ENCODE assay signal across 8 mouse cellular contexts in the genomic region with DNA sequence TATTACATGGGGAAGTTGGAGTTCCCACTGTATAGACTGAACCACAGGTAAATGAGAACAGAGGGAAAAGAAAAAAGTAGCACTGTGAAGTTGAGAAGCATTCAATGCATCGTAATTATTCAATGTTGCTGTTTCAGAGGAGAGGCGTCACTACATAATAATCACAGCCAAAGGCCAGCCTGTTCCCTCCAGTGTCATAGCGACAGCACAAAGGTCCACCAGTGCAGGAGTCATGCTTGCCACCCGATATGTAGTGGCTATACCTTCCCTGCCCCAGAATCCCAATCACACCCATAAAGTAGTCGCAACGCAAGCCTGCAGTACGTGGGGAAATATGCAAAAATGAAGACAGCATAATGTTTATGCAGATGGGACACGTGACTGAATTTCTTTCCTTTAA.
A peak's percentile ranks its signal among the peaks of the same experiment; 100 is the strongest.
DNase-seq lines count a peak whose midpoint lies in the region; ATAC-seq and TF ChIP-seq lines count a peak whose summit lies in the region.

No protein-coding gene starts in this region.

- no peaks in the 10 kb centered on the region for H3K9me3 ChIP-seq in hindbrain, embryonic 13.5 days
- H3K9me3 ChIP-seq in hindbrain, embryonic 11.5 days (ENCODE audit: control insufficient read depth, low read length), result no peaks in the 10 kb centered on the region
- no peaks in the 10 kb centered on the region for H3K9me3 ChIP-seq in hindbrain, embryonic 14.5 days (ENCODE audit: control insufficient read depth, low read length)

- TF ChIP-seq CTCF in bone marrow, adult 2 months (IDR thresholded peaks at IDR 0.05; ENCODE audit: control insufficient read depth, insufficient read depth, low read length), result no peak

- no peaks in the 10 kb centered on the region for H3K79me2 ChIP-seq in macrophage (ENCODE audit: inconsistent target)

- no peak for DNase-seq in hindbrain, embryonic 11.5 days (ENCODE audit: low spot score)
- DNase-seq in hindbrain, embryonic 14.5 days (ENCODE audit: low spot score), result no peak
- no peak for DNase-seq in urinary bladder, postnatal 4 days (ENCODE audit: low spot score in 2 of 2)
- no peak for DNase-seq in spleen, adult 18-20 months
- no peak for DNase-seq in right cerebral cortex, postnatal 10 days (ENCODE audit: low spot score in 2 of 2)

- WGBS in hindbrain, embryonic 13.5 days, result 63% methylated on average over 8 of the region's 8 CpGs
- 82% methylated on average over 8 of the region's 8 CpGs for WGBS in hindbrain, embryonic 11.5 days
- WGBS in bone marrow, adult 2 months, result 67% methylated on average over 8 of the region's 8 CpGs
- 59% methylated on average over 8 of the region's 8 CpGs for WGBS in hindbrain, embryonic 14.5 days
- WGBS in macrophage (ENCODE audit: missing documents), result 82% methylated on average over 8 of the region's 8 CpGs

- H3K9ac ChIP-seq in hindbrain, embryonic 13.5 days, result no peak overlapping the region
- no peak overlapping the region for H3K9ac ChIP-seq in hindbrain, embryonic 11.5 days (ENCODE audit: low read depth, low read length)
- H3K9ac ChIP-seq in hindbrain, embryonic 14.5 days, result no peak overlapping the region

- TF ChIP-seq POLR2A in bone marrow, adult 2 months (IDR thresholded peaks at IDR 0.05; ENCODE audit: borderline replicate concordance, control insufficient read depth, low read depth, low read length), result no peak

- H3K36me3 ChIP-seq in hindbrain, embryonic 13.5 days, result peaks cover 15% of the 10 kb centered on the region
- no peaks in the 10 kb centered on the region for H3K36me3 ChIP-seq in hindbrain, embryonic 11.5 days (ENCODE audit: control insufficient read depth, insufficient read depth, low read length)
- H3K36me3 ChIP-seq in hindbrain, embryonic 14.5 days (replicated peaks; ENCODE audit: control insufficient read depth, insufficient read depth), result peaks cover 4% of the 10 kb centered on the region; the same call in 1 of the 2 replicates
- peaks cover 8% of the 10 kb centered on the region; the same call in 1 of the 2 replicates for H3K36me3 ChIP-seq in macrophage (ENCODE audit: inconsistent target)

- ATAC-seq in hindbrain, embryonic 13.5 days (ENCODE audit: low FRiP score), result no peak
- ATAC-seq in hindbrain, embryonic 11.5 days (ENCODE audit: low FRiP score), result no peak
- ATAC-seq in hindbrain, embryonic 14.5 days (ENCODE audit: low FRiP score), result peak; percentile 35; the same call in 1 of the 2 replicates

- H3K4me2 ChIP-seq in hindbrain, embryonic 13.5 days, result no peak overlapping the region
- no peak overlapping the region for H3K4me2 ChIP-seq in hindbrain, embryonic 11.5 days (replicated peaks; ENCODE audit: low read depth, low read length)
- H3K4me2 ChIP-seq in hindbrain, embryonic 14.5 days (replicated peaks), result no peak overlapping the region

- no peak overlapping the region for H3K4me3 ChIP-seq in hindbrain, embryonic 13.5 days
- no peak overlapping the region for H3K4me3 ChIP-seq in hindbrain, embryonic 11.5 days (ENCODE audit: low read depth, low read length)
- no peak overlapping the region for H3K4me3 ChIP-seq in bone marrow, adult 2 months (replicated peaks; ENCODE audit: control insufficient read depth, low read depth, low read length)
- H3K4me3 ChIP-seq in hindbrain, embryonic 14.5 days (replicated peaks; ENCODE audit: low read length), result no peak overlapping the region
- no peak overlapping the region for H3K4me3 ChIP-seq in macrophage (ENCODE audit: inconsistent target)

- no peaks in the 10 kb centered on the region for H3K27me3 ChIP-seq in hindbrain, embryonic 13.5 days
- H3K27me3 ChIP-seq in hindbrain, embryonic 11.5 days (ENCODE audit: control insufficient read depth, insufficient read depth, low read length), result no peaks in the 10 kb centered on the region
- H3K27me3 ChIP-seq in hindbrain, embryonic 14.5 days (ENCODE audit: control insufficient read depth, insufficient read depth, low read length), result no peaks in the 10 kb centered on the region

- H3K27ac ChIP-seq in hindbrain, embryonic 13.5 days, result peak overlapping the region; percentile 62
- H3K27ac ChIP-seq in hindbrain, embryonic 11.5 days (ENCODE audit: low read depth, low read length), result no peak overlapping the region
- H3K27ac ChIP-seq in bone marrow, adult 2 months (ENCODE audit: control insufficient read depth, insufficient read depth, low read depth, low read length, poor library complexity), result peak overlapping the region; percentile 82
- peak overlapping the region; percentile 44 for H3K27ac ChIP-seq in hindbrain, embryonic 14.5 days
- H3K27ac ChIP-seq in macrophage, result peak overlapping the region; percentile 88

- H3K4me1 ChIP-seq in hindbrain, embryonic 13.5 days (replicated peaks), result peaks cover 16% of the 10 kb centered on the region
- 0 out of 2 replicates have a peak, but pooled peaks cover 2% of the 10 kb centered on the region for H3K4me1 ChIP-seq in hindbrain, embryonic 11.5 days (replicated peaks; ENCODE audit: control insufficient read depth, insufficient read depth, low read length)
- H3K4me1 ChIP-seq in bone marrow, adult 2 months (ENCODE audit: control insufficient read depth, insufficient read depth, low read length), result peaks cover 5% of the 10 kb centered on the region
- H3K4me1 ChIP-seq in hindbrain, embryonic 14.5 days (replicated peaks; ENCODE audit: control insufficient read depth, insufficient read depth, low read length), result peaks cover 12% of the 10 kb centered on the region
